Mouse (Mus musculus) lung, postnatal 0 days (tissue): ENCODE data around the gene Mien1.

Experiments
- CTCF ChIP-seq: IDR thresholded peaks from 2 replicates; pipeline ENCODE4 v1.5.1; 2016; ENCODE audit warnings: antibody characterized with exemption, mild to moderate bottlenecking
- EP300 ChIP-seq: IDR thresholded peaks from 2 replicates; pipeline ENCODE4 v1.6.1; 2016; ENCODE audit warnings: antibody characterized with exemption, mild to moderate bottlenecking, control low read depth

- TF ChIP-seq CTCF (peak; percentile 61), EP300 (no peak)
Measured at GRCm38 (mm10) chr11:98457367-98458120, 18.8 kb upstream of the Mien1 start.
